Mouse (Mus musculus) limb, embryonic 11.5 days (tissue): Measurements from ENCODE around the gene Folr1. TPM values are rescaled to one million over a fixed set of nuclear protein-coding genes. Genes with fewer than 3 reads are reported as not detected.

Source experiments
- ATAC-seq: fragments of 200-750 bp; cut with Nextera tagmentation; 2 replicates; pipeline ENCODE4 v1.8.0; 2017; ENCODE audit warnings: low read depth; ENCODE audit not compliant: insufficient number of reproducible peaks, low FRiP score, low TSS enrichment
- DNase-seq: peaks from one replicate; pipeline ENCODE4 v3.0.0-alpha.2; 2015; ENCODE audit warnings: low spot score
- H3K27ac ChIP-seq: fragments of 300-500 bp; sonication (generic); replicated peaks from 2 replicates; pipeline ENCODE4 v1.5.1; 2014; ENCODE audit warnings: low read depth, mild to moderate bottlenecking, low read length
- H3K27me3 ChIP-seq: fragments of 300-500 bp; sonication (generic); 2 replicates; pipeline ENCODE4 v1.6.1; 2014; ENCODE audit warnings: mild to moderate bottlenecking, low read length, mixed read lengths; ENCODE audit not compliant: control insufficient read depth, insufficient read depth
- H3K36me3 ChIP-seq: fragments of 300-500 bp; sonication (generic); 2 replicates; pipeline ENCODE4 v1.6.1; 2014; ENCODE audit warnings: mild to moderate bottlenecking, low read length, moderate library complexity, mixed read lengths; ENCODE audit not compliant: control insufficient read depth, insufficient read depth
- H3K4me1 ChIP-seq: fragments of 300-500 bp; sonication (generic); 2 replicates; pipeline ENCODE4 v1.6.1; 2014; ENCODE audit warnings: low read length, mixed read lengths; ENCODE audit not compliant: control insufficient read depth, insufficient read depth
- H3K4me2 ChIP-seq: fragments of 300-500 bp; sonication (generic); 2 replicates; pipeline ENCODE4 v1.6.1; 2014; ENCODE audit warnings: low read depth, mild to moderate bottlenecking, moderate library complexity; ENCODE audit not compliant: severe bottlenecking
- H3K4me3 ChIP-seq: fragments of 300-500 bp; sonication (generic); 2 replicates; pipeline ENCODE4 v1.5.1; 2014; ENCODE audit warnings: low read depth, low read length
- H3K9ac ChIP-seq: fragments of 300-500 bp; sonication (generic); 2 replicates; pipeline ENCODE4 v1.6.1; 2014; ENCODE audit warnings: mild to moderate bottlenecking, low read length
- H3K9me3 ChIP-seq: fragments of 300-500 bp; sonication (generic); 2 replicates; pipeline ENCODE4 v1.6.1; 2016; ENCODE audit warnings: low read length; ENCODE audit not compliant: control insufficient read depth
- WGBS: fragments of 180-500 bp; shearing (Covaris S2); extraction: QIAGEN DNeasy Blood & Tissue Kit; methylation state at CpG from one replicate; pipeline ENCODE4 v1.1.7; 2014; 5-methylcytosine and 5-hydroxymethylcytosine counted together
- polyA plus RNA-seq: library from polyadenylated mRNA; unstranded; fragments of >200 nt; fragmentation: Nextera tagmentation; extraction: Ambion mirVana; gene quantifications from 2 replicates; pipeline ENCODE4 v1.2.1, GENCODE M21; 2014

The Folr1 gene
- polyA plus RNA-seq, 1 experiment from 2014 or later, result not detected

DNA sequence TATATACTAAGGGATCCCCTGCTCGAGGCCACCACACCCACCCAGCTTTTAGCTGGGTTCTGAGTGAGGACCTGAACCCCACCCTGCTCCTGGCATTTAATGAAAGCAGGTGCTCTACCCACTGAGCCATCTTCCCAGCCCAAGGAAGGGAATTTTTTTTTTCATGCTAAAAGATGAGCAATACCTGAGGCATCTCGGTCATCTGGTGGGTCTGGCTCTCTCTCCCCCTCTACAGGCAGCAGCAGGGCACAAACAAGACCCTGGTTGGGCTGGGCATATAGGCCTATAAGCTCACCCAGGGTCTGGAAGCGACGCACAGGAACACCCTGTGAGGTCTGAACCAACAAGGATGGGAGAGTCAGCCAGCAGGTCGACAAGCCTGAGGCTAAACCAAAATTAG is 37.2 kb downstream of the Folr1 start:
- no peaks in the 10 kb centered on the region for H3K27me3 ChIP-seq
- H3K9ac ChIP-seq, result no peak overlapping the region
- DNase-seq (no peak), ATAC-seq (no peak)
- no peak overlapping the region for H3K27ac ChIP-seq
- peaks cover 27% of the 10 kb centered on the region for H3K36me3 ChIP-seq
- no peak overlapping the region for H3K4me2 ChIP-seq
- no peaks in the 10 kb centered on the region for H3K9me3 ChIP-seq
- H3K4me1 ChIP-seq, result peaks cover 11% of the 10 kb centered on the region
- 83% methylated on average over 5 of the region's 5 CpGs for WGBS
- H3K4me3 ChIP-seq, result no peak overlapping the region

DNA sequence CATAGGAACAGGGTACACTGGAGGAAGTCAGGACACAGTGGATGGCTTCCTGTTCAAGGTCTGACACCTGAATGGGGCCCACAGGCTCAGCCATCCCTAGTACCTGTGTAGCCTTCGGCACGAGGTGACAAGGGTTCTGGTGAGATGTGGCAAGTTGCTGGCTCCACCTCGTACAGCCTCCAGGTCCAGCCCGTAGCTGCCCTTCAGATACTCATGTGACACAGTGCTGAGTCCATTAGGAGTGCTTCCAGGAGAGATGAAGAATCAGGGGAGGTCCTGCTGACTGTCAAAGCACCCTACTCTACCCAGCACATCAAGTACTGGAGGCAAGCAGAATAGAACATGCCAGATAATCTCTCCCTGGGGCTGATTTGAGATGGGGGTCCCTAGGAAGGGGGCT is 38.2 kb downstream of the Folr1 start:
- peaks cover 32% of the 10 kb centered on the region for H3K36me3 ChIP-seq

DNA sequence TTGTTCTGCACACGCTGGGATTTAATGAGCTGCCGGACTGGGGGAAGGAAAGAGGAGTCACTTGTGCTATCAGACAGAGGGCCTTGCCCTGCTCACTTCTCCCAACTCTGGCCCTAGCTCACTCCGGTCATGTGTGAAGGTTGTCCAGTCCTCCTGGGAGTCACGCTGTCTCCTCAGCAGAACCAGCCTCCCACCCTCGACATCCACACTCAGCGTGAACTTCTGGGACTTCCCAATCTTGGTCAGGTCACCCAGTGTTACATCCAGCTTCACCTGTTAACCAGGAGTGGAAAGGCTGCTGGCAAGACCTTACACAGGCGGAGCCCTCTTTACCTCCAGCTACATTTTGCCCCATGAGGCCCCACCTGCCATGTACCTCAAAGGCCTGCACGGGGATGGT is 39.2 kb downstream of the Folr1 start:
- Histone ChIP-seq H3K4me1 (peaks cover 11% of the 10 kb centered on the region), H3K4me2 (no peak overlapping the region), H3K36me3 (peaks cover 35% of the 10 kb centered on the region), H3K9me3 (no peaks in the 10 kb centered on the region), H3K9ac (no peak overlapping the region), H3K27ac (no peak overlapping the region), H3K4me3 (no peak overlapping the region), H3K27me3 (no peaks in the 10 kb centered on the region)
- DNase-seq, result no peak
- 94% methylated on average over 8 of the region's 8 CpGs for WGBS
- no peak for ATAC-seq

More for the DNA sequence above, 38.2 kb downstream of the Folr1 start:
- no peaks in the 10 kb centered on the region for H3K9me3 ChIP-seq
- H3K27me3 ChIP-seq, result no peaks in the 10 kb centered on the region
- H3K4me1 ChIP-seq, result peaks cover 11% of the 10 kb centered on the region
- no peak overlapping the region for H3K4me3 ChIP-seq
- H3K4me2 ChIP-seq, result no peak overlapping the region
- no peak overlapping the region for H3K27ac ChIP-seq
- ATAC-seq (no peak), DNase-seq (no peak)
- no peak overlapping the region for H3K9ac ChIP-seq
- WGBS, result 96% methylated on average over 4 of the region's 4 CpGs

DNA sequence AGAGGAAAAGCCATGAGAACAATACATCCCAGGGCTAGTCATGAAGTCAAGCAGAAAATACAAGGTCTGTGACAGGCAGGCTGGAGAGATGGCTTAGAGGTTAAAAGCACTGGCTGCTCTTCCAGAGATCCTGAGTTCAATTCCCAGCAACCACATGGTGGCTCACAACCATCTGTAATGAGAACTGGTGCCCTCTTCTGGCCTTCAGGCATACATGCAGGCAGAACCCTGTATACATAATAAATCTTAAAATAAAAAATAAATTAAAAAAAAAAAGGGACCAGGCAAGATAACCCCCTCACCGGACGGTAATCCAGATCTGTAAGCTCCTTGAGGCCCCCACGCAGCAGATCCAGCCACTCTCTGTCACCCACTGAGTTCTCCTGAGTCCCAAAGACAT is 40.2 kb downstream of the Folr1 start:
- H3K9ac ChIP-seq, result no peak overlapping the region
- peaks cover 42% of the 10 kb centered on the region for H3K36me3 ChIP-seq
- H3K4me2 ChIP-seq, result no peak overlapping the region
- 93% methylated on average over 3 of the region's 3 CpGs for WGBS
- no peaks in the 10 kb centered on the region for H3K9me3 ChIP-seq
- no peak for ATAC-seq
- H3K4me1 ChIP-seq, result peaks cover 8% of the 10 kb centered on the region
- no peak overlapping the region for H3K27ac ChIP-seq
- DNase-seq, result no peak
- H3K27me3 ChIP-seq, result no peaks in the 10 kb centered on the region
- no peak overlapping the region for H3K4me3 ChIP-seq

DNA sequence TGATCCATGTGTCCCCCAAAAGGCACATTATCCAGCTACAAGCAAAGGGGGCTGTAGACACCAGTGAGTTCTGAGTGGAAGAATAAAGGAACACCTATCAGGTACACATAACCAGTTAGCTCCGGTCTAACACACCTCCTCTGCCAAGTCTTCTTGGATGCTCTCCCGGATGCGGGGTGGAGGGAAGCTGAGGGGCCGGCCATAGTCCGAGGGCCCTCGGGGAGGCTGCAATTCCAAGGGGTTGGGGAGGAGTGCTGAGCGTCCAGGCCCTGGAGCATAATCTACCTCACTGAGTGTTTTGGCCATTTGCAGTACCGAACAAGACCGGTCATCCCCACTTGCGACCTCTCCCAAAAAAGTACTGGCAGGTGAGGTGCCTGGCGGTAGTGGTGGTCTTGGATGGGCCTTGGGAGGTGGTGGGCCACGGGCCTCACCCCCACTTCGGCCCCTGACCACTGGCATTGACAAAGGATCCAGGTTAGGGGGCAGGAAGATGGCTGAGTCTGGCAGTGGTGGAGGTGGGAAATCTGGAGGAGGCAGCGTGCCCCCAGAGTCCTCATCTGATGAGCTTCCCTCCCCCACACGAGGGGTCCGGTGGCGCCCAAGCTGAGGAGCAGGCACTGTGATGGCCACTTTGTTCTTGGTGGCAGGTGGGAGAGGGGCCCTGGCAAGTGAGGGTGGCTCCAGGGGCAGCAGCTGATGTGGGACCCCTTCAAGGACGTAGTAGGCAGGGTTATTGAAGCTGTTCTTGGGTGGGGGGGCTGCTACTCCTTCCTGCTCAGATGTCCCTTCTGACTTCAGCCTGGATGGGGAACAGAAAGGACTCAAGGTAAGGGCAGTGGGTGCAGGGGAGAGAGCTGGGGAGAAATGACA is 46.6 kb downstream of the Folr1 start:
- no peak overlapping the region for H3K4me3 ChIP-seq
- 89% methylated on average over 18 of the region's 18 CpGs for WGBS
- ATAC-seq (no peak), DNase-seq (peak; percentile 27)
- peaks cover 24% of the 10 kb centered on the region for H3K27me3 ChIP-seq
- H3K36me3 ChIP-seq, result peaks cover 25% of the 10 kb centered on the region; the same call in 1 of the 2 replicates
- H3K4me2 ChIP-seq, result no peak overlapping the region
- no peaks in the 10 kb centered on the region for H3K9me3 ChIP-seq
- no peak overlapping the region for H3K27ac ChIP-seq
- peaks cover 19% of the 10 kb centered on the region for H3K4me1 ChIP-seq
- H3K9ac ChIP-seq, result no peak overlapping the region

DNA sequence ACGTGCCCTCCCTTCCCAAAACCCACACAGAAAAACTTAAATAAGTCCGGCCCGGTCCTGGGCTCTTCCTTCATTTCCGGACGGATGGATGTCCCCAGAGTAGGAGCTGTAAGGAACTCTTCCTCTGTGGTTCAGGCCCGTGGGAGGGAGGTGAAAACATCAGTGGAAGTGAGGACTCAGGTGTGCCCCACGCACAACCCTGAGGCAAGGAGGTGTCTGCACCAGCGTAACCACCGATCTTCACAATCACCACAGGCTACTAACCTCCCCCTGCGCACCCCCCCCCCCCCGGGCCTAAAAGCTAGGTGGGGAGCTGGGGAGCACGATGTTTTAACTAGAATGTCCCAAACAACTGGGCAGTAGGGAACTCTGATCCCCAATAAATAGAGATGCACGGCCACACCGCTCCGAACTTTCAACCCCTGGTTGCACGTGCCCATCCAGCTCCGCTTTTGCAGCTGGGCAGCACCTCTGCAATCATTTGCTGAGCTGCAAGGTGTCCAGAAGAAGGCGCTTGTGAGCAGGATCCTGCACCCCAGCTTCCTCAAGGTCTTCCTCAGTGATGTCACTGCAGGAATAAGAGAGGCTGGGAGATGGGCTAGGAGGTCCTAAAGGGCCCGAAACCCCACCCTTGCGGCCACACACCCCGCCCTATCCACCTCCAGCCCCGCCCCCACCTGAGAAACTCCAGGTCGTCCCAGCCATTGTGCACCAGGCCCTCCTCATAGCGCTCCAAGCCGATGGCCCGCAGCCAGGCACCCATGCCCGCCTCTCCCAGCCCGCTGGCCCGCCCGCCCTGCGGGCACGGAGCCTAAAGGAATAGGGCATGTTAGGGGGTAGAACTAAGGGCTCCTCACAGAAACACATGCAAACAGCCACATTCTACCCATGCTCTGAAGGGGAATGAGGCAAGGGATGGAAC is 47.5 kb downstream of the Folr1 start:
- Histone ChIP-seq H3K27me3 (peaks cover 33% of the 10 kb centered on the region), H3K9me3 (no peaks in the 10 kb centered on the region), H3K9ac (no peak overlapping the region), H3K27ac (no peak overlapping the region), H3K4me1 (peaks cover 19% of the 10 kb centered on the region), H3K36me3 (peaks cover 20% of the 10 kb centered on the region; the same call in 1 of the 2 replicates), H3K4me2 (0 out of 2 replicates have a peak overlapping the region, but pooled peaks have one; percentile 82), H3K4me3 (no peak overlapping the region)
- DNase-seq (peak; percentile 59), ATAC-seq (0 out of 2 replicates have a peak, but pooled peaks have one; percentile 7)
- 24% methylated on average over 31 of the region's 32 CpGs for WGBS

DNA sequence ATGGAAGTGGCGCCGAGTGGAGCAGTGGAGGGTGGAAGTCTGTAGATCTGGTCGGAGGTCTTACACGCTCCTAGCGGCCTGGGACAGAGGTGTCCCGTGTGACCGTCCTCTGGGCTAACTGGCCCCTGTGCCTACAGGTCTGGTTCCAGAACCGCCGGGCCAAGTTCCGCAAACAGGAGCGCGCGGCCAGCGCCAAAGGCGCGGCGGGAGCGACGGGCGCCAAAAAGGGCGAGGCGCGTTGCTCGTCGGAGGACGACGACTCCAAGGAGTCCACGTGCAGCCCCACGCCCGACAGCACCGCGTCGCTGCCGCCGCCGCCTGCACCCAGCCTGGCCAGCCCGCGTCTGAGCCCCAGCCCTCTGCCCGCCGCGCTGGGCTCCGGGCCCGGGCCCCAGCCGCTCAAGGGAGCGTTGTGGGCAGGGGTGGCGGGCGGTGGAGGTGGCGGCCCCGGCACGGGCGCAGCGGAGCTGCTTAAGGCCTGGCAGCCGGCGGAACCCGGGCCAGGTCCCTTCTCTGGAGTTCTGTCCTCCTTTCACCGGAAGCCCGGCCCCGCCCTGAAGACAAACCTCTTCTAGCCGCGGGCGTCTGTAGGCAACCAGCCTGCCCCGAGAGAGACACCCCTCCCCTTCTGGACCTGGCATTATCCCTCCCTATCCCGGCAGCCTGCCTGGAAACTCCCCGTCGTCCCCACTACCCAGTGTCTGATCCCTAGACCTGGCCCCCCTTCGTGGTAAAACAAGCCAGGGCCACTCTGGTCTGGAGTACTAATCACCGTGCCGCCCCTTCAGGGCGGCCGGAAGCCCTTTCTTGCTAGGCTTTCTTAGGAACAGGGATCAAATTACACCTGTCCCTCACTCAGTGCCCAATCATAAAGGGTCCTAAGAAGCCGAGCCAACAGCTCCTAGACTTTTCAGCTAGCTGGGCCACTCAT is 48.8 kb downstream of the Folr1 start:
- Histone ChIP-seq H3K4me1 (peaks cover 19% of the 10 kb centered on the region), H3K36me3 (peaks cover 16% of the 10 kb centered on the region; the same call in 1 of the 2 replicates), H3K27me3 (peaks cover 46% of the 10 kb centered on the region), H3K4me3 (peak overlapping the region; percentile 29), H3K9me3 (no peaks in the 10 kb centered on the region), H3K27ac (peak overlapping the region; percentile 38), H3K4me2 (peak overlapping the region; percentile 82), H3K9ac (peak overlapping the region; percentile 47)
- DNase-seq (peak; percentile 86), ATAC-seq (peak; percentile 88)
- WGBS, result under 1% methylated on average over 65 of the region's 71 CpGs
